Mouse (Mus musculus): ENCODE results near the gene Esp23. TPM values are rescaled to one million over a fixed set of nuclear protein-coding genes. Genes with fewer than 3 reads are reported as not detected.

The Esp23 gene
- not detected in 2 replicates for total RNA-seq (2023)

GRCm38 (mm10) chr17:39076937-39077336 lies at the start of gene Esp23:
TSS of gene Esp23 (minus strand) at chr17:39077037.

DNA sequence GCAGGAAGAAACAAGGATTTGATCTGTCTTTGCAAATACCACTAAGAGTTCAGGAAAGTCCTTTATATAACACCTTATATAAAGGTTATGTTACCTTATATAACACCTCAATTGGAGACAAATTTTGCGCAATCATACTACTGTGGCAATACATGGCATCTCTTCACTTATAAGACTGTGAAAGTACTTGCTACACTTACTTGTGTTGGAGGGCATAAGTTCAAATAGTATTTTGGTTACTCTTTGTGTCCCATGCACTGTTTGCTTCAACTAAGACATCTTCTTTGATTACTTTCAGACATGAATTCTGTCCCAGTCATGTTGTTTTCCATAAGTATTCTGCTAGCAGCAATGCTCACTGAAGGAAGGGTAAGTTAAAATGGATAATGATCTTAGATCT lies 18.2 kb upstream of the Esp23 start, which contains the start of gene Esp22:
Gene Esp22, plus strand, starts transcription at position 301 of the 400 bp plus-strand sequence.

DNA sequence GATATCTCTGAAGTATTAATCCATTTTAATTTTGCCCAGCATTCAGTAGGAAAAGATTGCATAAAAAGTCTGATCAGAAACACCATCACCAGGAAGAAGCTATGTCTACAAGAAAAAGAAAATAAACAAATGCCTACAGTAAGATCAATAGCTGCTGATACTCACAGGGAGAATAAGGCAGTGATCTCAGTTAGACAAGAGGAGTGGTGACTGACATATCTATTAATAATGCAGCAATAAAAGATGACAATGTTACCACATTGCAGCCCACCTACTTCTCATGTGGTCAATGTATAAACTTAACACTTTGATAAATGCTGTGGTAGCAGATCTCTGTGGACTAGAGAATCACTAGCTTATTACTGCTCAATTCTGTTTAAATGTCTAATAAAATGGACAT lies 33.6 kb downstream of the Esp23 start, which contains the start of gene Gm21903:
Gene Gm21903, minus strand, starts transcription at position 101 of the 400 bp plus-strand sequence.

DNA sequence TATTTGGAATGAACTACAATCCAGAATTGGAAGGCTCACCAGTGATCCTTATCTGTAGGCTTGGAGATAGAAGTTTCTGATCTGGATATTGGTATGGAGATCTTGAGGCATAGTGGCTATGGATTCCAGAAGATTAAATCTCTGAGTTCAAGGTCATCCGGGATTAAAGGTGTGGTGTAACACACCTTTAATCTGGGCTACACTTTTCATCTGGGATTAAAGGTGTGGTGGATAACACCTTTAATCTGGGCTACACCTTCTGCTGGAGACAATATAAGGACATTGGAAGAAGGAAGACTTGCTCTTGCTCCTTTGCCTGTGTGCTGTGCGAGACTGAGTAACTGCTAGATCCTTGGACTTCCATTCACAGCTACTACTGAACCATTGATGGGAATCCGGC lies 40.4 kb downstream of the Esp23 start, which contains the start of gene Esp24:
Gene Esp24, plus strand, starts transcription at position 301 of the 400 bp plus-strand sequence.

Other genes with a start within 250 kb of the Esp23 start
- not detected in 2 replicates for gene Esp24, start 40.3 kb downstream of the Esp23 start, total RNA-seq (2023)
- gene Gm21903, start 33.7 kb downstream of the Esp23 start, total RNA-seq (2023): not detected in 2 replicates
- gene Esp22, start 18.3 kb upstream of the Esp23 start, total RNA-seq (2023): not detected in 2 replicates

Measured in neutrophil, adult 65 days (primary cell).